Mouse (Mus musculus) hindbrain, postnatal 0 days (tissue): ENCODE results near the gene Arhgef33. TPM values are rescaled to one million over a fixed set of nuclear protein-coding genes. Genes with fewer than 3 reads are reported as not detected.

Experiments used
- ATAC-seq: fragments of 200-750 bp; cut with Nextera tagmentation; 2 replicates; pipeline ENCODE4 v1.8.0; 2017; ENCODE audit warnings: mild to moderate bottlenecking, moderate TSS enrichment, moderate library complexity
- DNase-seq: peaks from one replicate; pipeline ENCODE4 v3.0.0-alpha.2; 2015; ENCODE audit warnings: low spot score
- H3K27ac ChIP-seq: fragments of 300-500 bp; sonication (generic); 2 replicates; pipeline ENCODE4 v1.5.1; 2014; ENCODE audit warnings: mild to moderate bottlenecking
- H3K27me3 ChIP-seq: fragments of 300-500 bp; sonication (generic); 2 replicates; pipeline ENCODE4 v1.6.1; 2014; ENCODE audit warnings: low read length, mixed read lengths; ENCODE audit not compliant: insufficient read depth
- H3K36me3 ChIP-seq: fragments of 300-500 bp; sonication (generic); 2 replicates; pipeline ENCODE4 v1.6.1; 2014; ENCODE audit warnings: low read length, mixed read lengths; ENCODE audit not compliant: insufficient read depth
- H3K4me1 ChIP-seq: fragments of 300-500 bp; sonication (generic); 2 replicates; pipeline ENCODE4 v1.6.1; 2014; ENCODE audit warnings: antibody characterized with exemption, low read length, mixed read lengths; ENCODE audit not compliant: insufficient read depth
- H3K4me2 ChIP-seq: fragments of 300-500 bp; sonication (generic); 2 replicates; pipeline ENCODE4 v1.6.1; 2014; ENCODE audit warnings: low read depth, mild to moderate bottlenecking, low read length, moderate library complexity, mixed read lengths
- H3K4me3 ChIP-seq: fragments of 300-500 bp; sonication (generic); 2 replicates; pipeline ENCODE4 v1.5.1; 2014; ENCODE audit warnings: low read length
- H3K9ac ChIP-seq: fragments of 300-500 bp; sonication (generic); replicated peaks from 2 replicates; pipeline ENCODE4 v1.6.1; 2014; ENCODE audit warnings: mild to moderate bottlenecking, low read length, moderate library complexity, mixed read lengths
- H3K9me3 ChIP-seq: fragments of 300-500 bp; sonication (generic); 2 replicates; pipeline ENCODE4 v1.6.1; 2016; ENCODE audit warnings: low read length, mixed read lengths
- CTCF ChIP-seq: IDR thresholded peaks from 2 replicates; pipeline ENCODE4 v1.5.1; 2016; ENCODE audit warnings: antibody characterized with exemption, control low read depth, low read depth
- WGBS: fragments of 180-500 bp; shearing (Covaris S2); extraction: QIAGEN DNeasy Blood & Tissue Kit; methylation state at CpG from one replicate; pipeline ENCODE4 v1.1.7; 2014; 5-methylcytosine and 5-hydroxymethylcytosine counted together
- polyA plus RNA-seq: library from polyadenylated mRNA; unstranded; fragments of >200 nt; fragmentation: Nextera tagmentation; extraction: Ambion mirVana; gene quantifications from 2 replicates; pipeline ENCODE4 v1.2.1, GENCODE M21; 2015
- total RNA-seq: library from RNA; depleted of rRNA; stranded (reverse); fragments of >200 nt; gene quantifications from 2 replicates; pipeline ENCODE4 v1.2.3, GENCODE M21; 2014

Gene Arhgef33
- total and polyA plus RNA-seq, 2 experiments from 2014 or later: 9.0 to 28.4 TPM

GRCm38 (mm10) chr17:80391423-80392403, 84.5 kb downstream of the Arhgef33 start:
- WGBS: 15% methylated on average over 17 of the region's 17 CpGs
- H3K4me2 ChIP-seq: peak overlapping the region; percentile 75
- DNase-seq (peak; percentile 69), ATAC-seq (peak; percentile 91)
- TF ChIP-seq CTCF: peak; percentile 56
- no peak overlapping the region for H3K27ac ChIP-seq
- 0 out of 2 replicates have a peak, but pooled peaks cover 5% of the 10 kb centered on the region for H3K4me1 ChIP-seq
- no peaks in the 10 kb centered on the region for H3K36me3 ChIP-seq
- H3K9ac ChIP-seq: peak overlapping the region; percentile 25; the same call in 1 of the 2 replicates
- H3K4me3 ChIP-seq: peak overlapping the region; percentile 47
- no peaks in the 10 kb centered on the region for H3K27me3 ChIP-seq
- H3K9me3 ChIP-seq: no peaks in the 10 kb centered on the region

DNA sequence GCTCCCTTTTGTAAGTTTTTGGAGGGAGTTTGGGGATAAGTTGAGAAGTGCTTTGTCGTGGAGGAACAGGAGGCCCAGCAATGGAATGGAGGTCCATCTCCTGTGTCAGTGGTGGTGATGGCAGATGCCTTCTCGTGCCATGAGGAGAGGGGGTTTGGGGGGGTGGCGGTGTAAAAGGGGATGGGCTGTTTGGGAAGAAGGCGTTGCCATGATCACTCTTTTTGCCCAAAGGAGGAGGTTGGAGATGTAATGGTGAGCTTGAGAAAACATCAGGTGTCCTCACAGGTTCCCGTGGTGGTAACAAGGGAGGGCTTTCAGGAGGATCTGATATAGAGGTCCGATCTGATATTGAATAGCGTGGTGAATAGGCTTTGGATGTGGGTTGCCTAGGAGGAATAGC, 91.0 kb downstream of the Arhgef33 start:
- DNase-seq: no peak
- Histone ChIP-seq H3K27ac (no peak overlapping the region), H3K9me3 (no peaks in the 10 kb centered on the region), H3K4me2 (no peak overlapping the region), H3K36me3 (peaks cover 25% of the 10 kb centered on the region), H3K27me3 (no peaks in the 10 kb centered on the region), H3K9ac (no peak overlapping the region), H3K4me1 (no peaks in the 10 kb centered on the region), H3K4me3 (no peak overlapping the region)
- ATAC-seq: no peak
- TF ChIP-seq CTCF: no peak
- WGBS: 96% methylated on average over 7 of the region's 7 CpGs

DNA sequence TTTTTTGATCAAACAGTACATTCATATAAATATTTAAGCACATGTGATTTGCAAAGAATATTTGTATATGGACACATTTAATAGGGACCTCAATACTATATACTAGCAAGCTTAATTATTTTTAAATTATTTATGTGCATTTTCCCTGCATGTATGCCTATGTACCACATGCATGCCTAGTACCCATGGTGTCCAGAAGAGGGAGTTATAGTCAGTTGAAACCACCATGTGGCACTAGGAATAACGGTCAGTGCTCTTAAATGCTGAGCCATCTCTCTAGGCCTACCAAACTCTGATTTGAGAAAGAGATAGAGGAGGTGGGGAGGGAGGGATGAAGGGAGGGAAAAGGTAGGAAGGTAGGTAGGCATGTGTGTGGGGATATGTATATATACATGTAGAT, 104.0 kb downstream of the Arhgef33 start:
- no peak for ATAC-seq
- Histone ChIP-seq H3K4me2 (no peak overlapping the region), H3K4me1 (no peaks in the 10 kb centered on the region), H3K36me3 (peaks cover 47% of the 10 kb centered on the region), H3K9me3 (no peaks in the 10 kb centered on the region), H3K4me3 (no peak overlapping the region), H3K27ac (no peak overlapping the region), H3K27me3 (no peaks in the 10 kb centered on the region), H3K9ac (no peak overlapping the region)
- peak; percentile 25 for DNase-seq
- peak; percentile 61 for TF ChIP-seq CTCF
- 56% methylated on average over 1 of the region's 1 CpGs for WGBS

DNA sequence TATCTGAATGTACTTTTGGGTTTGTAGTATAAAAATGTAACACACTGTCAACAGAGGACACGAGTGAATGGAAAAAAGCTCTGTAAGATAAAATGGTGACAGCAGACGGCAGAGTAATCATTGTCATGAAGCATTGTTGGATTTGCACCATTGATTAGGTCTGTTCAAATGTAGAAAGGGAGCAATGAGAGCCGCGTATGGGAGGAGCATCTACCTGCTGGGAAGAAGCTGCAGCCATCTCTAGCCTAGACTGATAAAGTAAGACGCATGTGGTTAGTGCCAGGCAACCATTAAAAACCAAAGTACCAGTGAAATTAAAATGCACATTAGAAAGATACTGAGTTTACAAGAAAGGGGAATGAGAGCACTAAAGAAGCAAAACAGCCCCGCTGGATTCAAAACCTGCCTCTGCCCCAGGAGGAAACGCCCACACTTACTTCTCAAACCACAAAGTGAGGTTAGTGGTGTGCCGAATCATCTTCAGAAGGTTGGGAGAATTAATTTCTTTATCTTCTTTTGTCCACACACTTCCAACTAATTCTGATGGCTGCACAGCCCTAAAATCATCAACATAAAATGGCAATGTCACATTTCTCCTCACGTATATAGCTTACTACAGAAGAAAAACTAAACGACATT, 111.5 kb downstream of the Arhgef33 start:
- Histone ChIP-seq H3K9me3 (no peaks in the 10 kb centered on the region), H3K4me1 (no peaks in the 10 kb centered on the region), H3K27me3 (no peaks in the 10 kb centered on the region), H3K9ac (no peak overlapping the region), H3K27ac (no peak overlapping the region), H3K4me3 (no peak overlapping the region), H3K4me2 (no peak overlapping the region), H3K36me3 (peaks cover 40% of the 10 kb centered on the region)
- TF ChIP-seq CTCF: no peak
- no peak for ATAC-seq
- 76% methylated on average over 10 of the region's 10 CpGs for WGBS
- no peak for DNase-seq

DNA sequence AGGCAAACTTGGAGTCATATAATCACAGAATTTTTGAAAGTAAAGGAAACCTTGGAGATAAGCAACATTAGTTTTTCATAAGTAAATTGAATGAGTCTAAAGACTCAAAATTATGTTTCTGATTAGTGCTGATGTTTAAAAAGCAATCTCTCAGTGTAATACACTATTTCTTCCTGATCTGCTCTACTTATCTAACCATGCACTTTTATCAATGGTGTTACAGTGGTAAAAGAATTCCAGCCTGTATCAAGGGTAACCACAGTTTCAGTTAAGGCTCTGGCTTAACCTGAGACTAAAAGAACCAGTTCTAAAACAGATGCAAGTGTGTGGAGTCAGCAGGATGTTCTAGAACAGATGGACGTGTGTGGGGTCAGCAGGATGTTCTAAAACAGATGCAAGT, 113.8 kb downstream of the Arhgef33 start:
- ATAC-seq: no peak
- Histone ChIP-seq H3K27me3 (no peaks in the 10 kb centered on the region), H3K4me2 (no peak overlapping the region), H3K4me1 (no peaks in the 10 kb centered on the region), H3K27ac (no peak overlapping the region), H3K36me3 (peaks cover 35% of the 10 kb centered on the region), H3K4me3 (no peak overlapping the region), H3K9ac (no peak overlapping the region), H3K9me3 (no peaks in the 10 kb centered on the region)
- no peak for DNase-seq
- no peak for TF ChIP-seq CTCF
- 93% methylated on average over 1 of the region's 1 CpGs for WGBS

- Histone ChIP-seq H3K27me3 (no peaks in the 10 kb centered on the region), H3K27ac (peak overlapping the region; percentile 20; the same call in 1 of the 2 replicates), H3K4me3 (no peak overlapping the region), H3K4me2 (no peak overlapping the region), H3K9ac (no peak overlapping the region), H3K9me3 (no peaks in the 10 kb centered on the region), H3K36me3 (peaks cover 9% of the 10 kb centered on the region), H3K4me1 (no peaks in the 10 kb centered on the region)
- no peak for TF ChIP-seq CTCF
- DNase-seq (no peak), ATAC-seq (no peak)
- 90% methylated on average over 7 of the region's 7 CpGs for WGBS
Observed at GRCm38 (mm10) chr17:80426171-80426570, 119.0 kb downstream of the Arhgef33 start.
